Mouse (Mus musculus) lung, embryonic 15.5 days (tissue): Measurements from ENCODE around the gene Plod2. TPM values are rescaled to one million over a fixed set of nuclear protein-coding genes. Genes with fewer than 3 reads are reported as not detected.

ENCODE experiments used
- ATAC-seq: fragments of 200-750 bp; cut with Nextera tagmentation; 2 replicates; pipeline ENCODE4 v1.8.0; 2017; ENCODE audit warnings: moderate number of reproducible peaks, borderline replicate concordance; ENCODE audit not compliant: low FRiP score, low TSS enrichment; ENCODE audit errors: extremely low read depth
- H3K27ac ChIP-seq: fragments of 300-500 bp; sonication (generic); 2 replicates; pipeline ENCODE4 v1.5.1; 2015; ENCODE audit warnings: moderate library complexity, mild to moderate bottlenecking, inconsistent platforms
- H3K27me3 ChIP-seq: fragments of 300-500 bp; sonication (generic); 2 replicates; pipeline ENCODE4 v1.6.1; 2015; ENCODE audit warnings: inconsistent platforms
- H3K36me3 ChIP-seq: fragments of 300-500 bp; sonication (generic); 2 replicates; pipeline ENCODE4 v1.6.1; 2015; ENCODE audit warnings: inconsistent platforms
- H3K4me1 ChIP-seq: fragments of 300-500 bp; sonication (generic); 2 replicates; pipeline ENCODE4 v1.6.1; 2015; ENCODE audit warnings: inconsistent platforms
- H3K4me2 ChIP-seq: fragments of 300-500 bp; sonication (generic); 2 replicates; pipeline ENCODE4 v1.6.1; 2015; ENCODE audit warnings: inconsistent platforms, mild to moderate bottlenecking, moderate library complexity
- H3K4me3 ChIP-seq: fragments of 300-500 bp; sonication (generic); 2 replicates; pipeline ENCODE4 v1.5.1; 2015; ENCODE audit warnings: mild to moderate bottlenecking, inconsistent platforms
- H3K9ac ChIP-seq: fragments of 300-500 bp; sonication (generic); 2 replicates; pipeline ENCODE4 v1.6.1; 2015; ENCODE audit warnings: inconsistent platforms
- H3K9me3 ChIP-seq: fragments of 300-500 bp; sonication (generic); 2 replicates; pipeline ENCODE4 v1.6.1; 2016; ENCODE audit warnings: inconsistent platforms
- WGBS: fragments of 180-500 bp; shearing (Covaris S2); methylation state at CpG from one replicate; pipeline ENCODE4 v1.1.7; 2015; 5-methylcytosine and 5-hydroxymethylcytosine counted together
- polyA plus RNA-seq: library from polyadenylated mRNA; unstranded; fragments of >200 nt; fragmentation: Nextera tagmentation; extraction: Ambion mirVana; gene quantifications from 2 replicates; pipeline ENCODE4 v1.2.1, GENCODE M21; 2015

The Plod2 gene
- polyA plus RNA-seq, 1 experiment from 2014 or later = 48.4 TPM

GRCm38 (mm10) chr9:92613206-92613605 is 71.2 kb downstream of the Plod2 start:
- 38% methylated on average over 8 of the region's 8 CpGs for WGBS
- Histone ChIP-seq H3K36me3 (no peaks in the 10 kb centered on the region), H3K4me3 (no peak overlapping the region), H3K4me2 (no peak overlapping the region), H3K27ac (no peak overlapping the region), H3K9me3 (no peaks in the 10 kb centered on the region), H3K4me1 (no peaks in the 10 kb centered on the region), H3K9ac (no peak overlapping the region), H3K27me3 (no peaks in the 10 kb centered on the region)
- no peak for ATAC-seq

GRCm38 (mm10) chr9:92616418-92616817 is 74.4 kb downstream of the Plod2 start:
- Histone ChIP-seq H3K27me3 (no peaks in the 10 kb centered on the region), H3K9ac (no peak overlapping the region), H3K4me3 (no peak overlapping the region), H3K4me1 (no peaks in the 10 kb centered on the region), H3K36me3 (no peaks in the 10 kb centered on the region), H3K4me2 (no peak overlapping the region), H3K9me3 (no peaks in the 10 kb centered on the region), H3K27ac (no peak overlapping the region)
- no peak for ATAC-seq
- WGBS = 93% methylated on average over 2 of the region's 2 CpGs

- no peaks in the 10 kb centered on the region for H3K36me3 ChIP-seq
- no peak overlapping the region for H3K9ac ChIP-seq
- no peaks in the 10 kb centered on the region for H3K9me3 ChIP-seq
- peak; percentile 64; the same call in 1 of the 2 replicates for ATAC-seq
- H3K4me1 ChIP-seq = no peaks in the 10 kb centered on the region
- H3K27me3 ChIP-seq = no peaks in the 10 kb centered on the region
- no peak overlapping the region for H3K4me2 ChIP-seq
- H3K27ac ChIP-seq = no peak overlapping the region
- 28% methylated on average over 2 of the region's 2 CpGs for WGBS
- no peak overlapping the region for H3K4me3 ChIP-seq
These were observed 75.4 kb downstream of the Plod2 start for GRCm38 (mm10) chr9:92617376-92617775.

- Histone ChIP-seq H3K27me3 (no peaks in the 10 kb centered on the region), H3K4me1 (no peaks in the 10 kb centered on the region), H3K9ac (no peak overlapping the region), H3K4me2 (no peak overlapping the region), H3K36me3 (no peaks in the 10 kb centered on the region), H3K27ac (no peak overlapping the region), H3K4me3 (no peak overlapping the region), H3K9me3 (no peaks in the 10 kb centered on the region)
- 60% methylated on average over 1 of the region's 1 CpGs for WGBS
- ATAC-seq = no peak
These were observed 78.1 kb downstream of the Plod2 start for GRCm38 (mm10) chr9:92620088-92620487.

GRCm38 (mm10) chr9:92621246-92621645 is 79.2 kb downstream of the Plod2 start:
- WGBS = 73% methylated on average over 3 of the region's 3 CpGs
- ATAC-seq = no peak
- Histone ChIP-seq H3K27ac (no peak overlapping the region), H3K9me3 (no peaks in the 10 kb centered on the region), H3K27me3 (no peaks in the 10 kb centered on the region), H3K36me3 (no peaks in the 10 kb centered on the region), H3K4me2 (no peak overlapping the region), H3K4me1 (no peaks in the 10 kb centered on the region), H3K9ac (no peak overlapping the region), H3K4me3 (no peak overlapping the region)

- 51% methylated on average over 2 of the region's 2 CpGs for WGBS
- Histone ChIP-seq H3K36me3 (no peaks in the 10 kb centered on the region), H3K4me1 (no peaks in the 10 kb centered on the region), H3K27ac (no peak overlapping the region), H3K4me2 (no peak overlapping the region), H3K4me3 (no peak overlapping the region), H3K9ac (no peak overlapping the region), H3K27me3 (no peaks in the 10 kb centered on the region), H3K9me3 (no peaks in the 10 kb centered on the region)
- ATAC-seq = no peak
These were observed 79.9 kb downstream of the Plod2 start for GRCm38 (mm10) chr9:92621878-92622282.

GRCm38 (mm10) chr9:92634792-92635191 is 92.8 kb downstream of the Plod2 start:
- Histone ChIP-seq H3K27me3 (no peaks in the 10 kb centered on the region), H3K4me2 (no peak overlapping the region), H3K27ac (no peak overlapping the region), H3K36me3 (no peaks in the 10 kb centered on the region), H3K9ac (no peak overlapping the region), H3K9me3 (no peaks in the 10 kb centered on the region), H3K4me3 (no peak overlapping the region), H3K4me1 (no peaks in the 10 kb centered on the region)
- WGBS = 73% methylated on average over 3 of the region's 3 CpGs
- no peak for ATAC-seq

GRCm38 (mm10) chr9:92639200-92639897 is 97.3 kb downstream of the Plod2 start:
- 68% methylated on average over 6 of the region's 6 CpGs for WGBS
- Histone ChIP-seq H3K36me3 (no peaks in the 10 kb centered on the region), H3K4me3 (no peak overlapping the region), H3K4me2 (no peak overlapping the region), H3K9ac (no peak overlapping the region), H3K27ac (no peak overlapping the region), H3K27me3 (no peaks in the 10 kb centered on the region), H3K9me3 (no peaks in the 10 kb centered on the region), H3K4me1 (no peaks in the 10 kb centered on the region)
- ATAC-seq = no peak

GRCm38 (mm10) chr9:92641717-92642116 is 99.7 kb downstream of the Plod2 start:
- no peak overlapping the region for H3K9ac ChIP-seq
- 32% methylated on average over 1 of the region's 1 CpGs for WGBS

More at GRCm38 (mm10) chr9:92641717-92642116, 99.7 kb downstream of the Plod2 start:
- no peak overlapping the region for H3K4me2 ChIP-seq
- H3K27ac ChIP-seq = no peak overlapping the region
- H3K36me3 ChIP-seq = no peaks in the 10 kb centered on the region
- H3K4me1 ChIP-seq = no peaks in the 10 kb centered on the region
- no peak for ATAC-seq
- H3K4me3 ChIP-seq = no peak overlapping the region
- no peaks in the 10 kb centered on the region for H3K9me3 ChIP-seq
- H3K27me3 ChIP-seq = no peaks in the 10 kb centered on the region

Other genes with a start within 250 kb of the Plod2 start
- not detected in 2 replicates for gene 1700057G04Rik, start 232.8 kb upstream of the Plod2 start, polyA plus RNA-seq
- gene Plscr4, start 84.8 kb upstream of the Plod2 start, polyA plus RNA-seq = 16.0 and 17.3 TPM in 2 replicates